Mouse (Mus musculus) stomach, embryonic 15.5 days (tissue): ENCODE measurements around the gene Gnaq. TPM values are rescaled to one million over a fixed set of nuclear protein-coding genes. Genes with fewer than 3 reads are reported as not detected.

Experiments used
- ATAC-seq: fragments of 200-750 bp; cut with Nextera tagmentation; 2 replicates; pipeline ENCODE4 v1.8.0; 2017; ENCODE audit warnings: low read depth, moderate number of reproducible peaks, moderate TSS enrichment; ENCODE audit not compliant: insufficient read depth, low FRiP score
- H3K27ac ChIP-seq: fragments of 300-500 bp; sonication (generic); 2 replicates; pipeline ENCODE4 v1.5.1; 2015; ENCODE audit warnings: mild to moderate bottlenecking, inconsistent platforms
- H3K27me3 ChIP-seq: fragments of 300-500 bp; sonication (generic); replicated peaks from 2 replicates; pipeline ENCODE4 v1.6.1; 2015; ENCODE audit warnings: inconsistent platforms
- H3K36me3 ChIP-seq: fragments of 300-500 bp; sonication (generic); 2 replicates; pipeline ENCODE4 v1.6.1; 2015; ENCODE audit warnings: inconsistent platforms
- H3K4me1 ChIP-seq: fragments of 300-500 bp; sonication (generic); 2 replicates; pipeline ENCODE4 v1.6.1; 2015; ENCODE audit warnings: inconsistent platforms
- H3K4me2 ChIP-seq: fragments of 300-500 bp; sonication (generic); 2 replicates; pipeline ENCODE4 v1.6.1; 2015; ENCODE audit warnings: mild to moderate bottlenecking, inconsistent platforms
- H3K4me3 ChIP-seq: fragments of 300-500 bp; sonication (generic); replicated peaks from 2 replicates; pipeline ENCODE4 v1.5.1; 2015; ENCODE audit warnings: inconsistent platforms
- H3K9ac ChIP-seq: fragments of 300-500 bp; sonication (generic); 2 replicates; pipeline ENCODE4 v1.6.1; 2015; ENCODE audit warnings: inconsistent platforms
- H3K9me3 ChIP-seq: fragments of 300-500 bp; sonication (generic); 2 replicates; pipeline ENCODE4 v1.6.1; 2016; ENCODE audit warnings: inconsistent platforms
- WGBS: fragments of 180-500 bp; shearing (Covaris S2); methylation state at CpG from one replicate; pipeline ENCODE4 v1.1.7; 2015; 5-methylcytosine and 5-hydroxymethylcytosine counted together
- polyA plus RNA-seq: library from polyadenylated mRNA; unstranded; fragments of >200 nt; fragmentation: Nextera tagmentation; extraction: Ambion mirVana; gene quantifications from 2 replicates; pipeline ENCODE4 v1.2.1, GENCODE M21; 2015

Gnaq gene
- polyA plus RNA-seq, 1 experiment from 2014 or later = 35.6 TPM

GRCm38 (mm10) chr19:16292978-16293377 lies 160.3 kb downstream of the Gnaq start:
- H3K4me1 ChIP-seq = no peaks in the 10 kb centered on the region
- no peak for ATAC-seq
- 86% methylated on average over 1 of the region's 1 CpGs for WGBS

GRCm38 (mm10) chr19:16300413-16300812 lies 167.8 kb downstream of the Gnaq start:
- H3K9me3 ChIP-seq = no peaks in the 10 kb centered on the region

More at GRCm38 (mm10) chr19:16292978-16293377, 160.3 kb downstream of the Gnaq start:
- H3K9ac ChIP-seq = no peak overlapping the region
- no peak overlapping the region for H3K27ac ChIP-seq
- no peak overlapping the region for H3K4me3 ChIP-seq
- no peak overlapping the region for H3K4me2 ChIP-seq
- no peaks in the 10 kb centered on the region for H3K9me3 ChIP-seq
- no peaks in the 10 kb centered on the region for H3K27me3 ChIP-seq
- no peaks in the 10 kb centered on the region for H3K36me3 ChIP-seq

GRCm38 (mm10) chr19:16301336-16301735 lies 168.7 kb downstream of the Gnaq start:
- ATAC-seq = no peak
- Histone ChIP-seq H3K4me3 (no peak overlapping the region), H3K36me3 (no peaks in the 10 kb centered on the region), H3K9me3 (no peaks in the 10 kb centered on the region), H3K27me3 (no peaks in the 10 kb centered on the region), H3K27ac (no peak overlapping the region), H3K9ac (no peak overlapping the region), H3K4me1 (no peaks in the 10 kb centered on the region), H3K4me2 (no peak overlapping the region)
- WGBS = 58% methylated on average over 7 of the region's 7 CpGs

More at GRCm38 (mm10) chr19:16300413-16300812, 167.8 kb downstream of the Gnaq start:
- no peak overlapping the region for H3K27ac ChIP-seq
- ATAC-seq = no peak
- no peak overlapping the region for H3K4me3 ChIP-seq
- no peaks in the 10 kb centered on the region for H3K36me3 ChIP-seq
- no peak overlapping the region for H3K4me2 ChIP-seq
- 60% methylated on average over 4 of the region's 4 CpGs for WGBS
- H3K9ac ChIP-seq = no peak overlapping the region
- no peaks in the 10 kb centered on the region for H3K27me3 ChIP-seq
- H3K4me1 ChIP-seq = no peaks in the 10 kb centered on the region

GRCm38 (mm10) chr19:16309031-16309430 lies 176.4 kb downstream of the Gnaq start:
- H3K4me3 ChIP-seq = no peak overlapping the region
- no peaks in the 10 kb centered on the region for H3K4me1 ChIP-seq
- no peak for ATAC-seq
- H3K9ac ChIP-seq = no peak overlapping the region
- H3K27me3 ChIP-seq = no peaks in the 10 kb centered on the region
- H3K4me2 ChIP-seq = no peak overlapping the region
- no peaks in the 10 kb centered on the region for H3K36me3 ChIP-seq
- no peak overlapping the region for H3K27ac ChIP-seq
- H3K9me3 ChIP-seq = no peaks in the 10 kb centered on the region

GRCm38 (mm10) chr19:16314295-16314821 lies 181.7 kb downstream of the Gnaq start:
- Histone ChIP-seq H3K27ac (no peak overlapping the region), H3K4me1 (no peaks in the 10 kb centered on the region; the same call in 1 of the 2 replicates), H3K4me2 (no peak overlapping the region), H3K4me3 (no peak overlapping the region), H3K9me3 (no peaks in the 10 kb centered on the region), H3K27me3 (no peaks in the 10 kb centered on the region), H3K9ac (no peak overlapping the region), H3K36me3 (no peaks in the 10 kb centered on the region)
- ATAC-seq = no peak
- 44% methylated on average over 4 of the region's 4 CpGs for WGBS

- H3K27ac ChIP-seq = no peak overlapping the region
- ATAC-seq = no peak
- WGBS = 81% methylated on average over 4 of the region's 4 CpGs
- no peak overlapping the region for H3K9ac ChIP-seq
- H3K9me3 ChIP-seq = no peaks in the 10 kb centered on the region
- H3K4me1 ChIP-seq = no peaks in the 10 kb centered on the region; the same call in 1 of the 2 replicates
- no peaks in the 10 kb centered on the region for H3K27me3 ChIP-seq
- H3K36me3 ChIP-seq = no peaks in the 10 kb centered on the region
- H3K4me2 ChIP-seq = no peak overlapping the region
- H3K4me3 ChIP-seq = no peak overlapping the region
These were observed 182.9 kb downstream of the Gnaq start for GRCm38 (mm10) chr19:16315525-16315924.

- H3K9ac ChIP-seq = no peak overlapping the region
- no peak overlapping the region for H3K4me3 ChIP-seq
- ATAC-seq = no peak
- no peaks in the 10 kb centered on the region for H3K9me3 ChIP-seq
- 49% methylated on average over 14 of the region's 14 CpGs for whole genome bisulfite sequencing
- H3K27me3 ChIP-seq = no peaks in the 10 kb centered on the region
- no peak overlapping the region for H3K27ac ChIP-seq
- H3K4me2 ChIP-seq = no peak overlapping the region
- no peaks in the 10 kb centered on the region for H3K36me3 ChIP-seq
- H3K4me1 ChIP-seq = no peaks in the 10 kb centered on the region; the same call in 1 of the 2 replicates
These were observed 185.6 kb downstream of the Gnaq start for GRCm38 (mm10) chr19:16318128-16318811.

GRCm38 (mm10) chr19:16319986-16320385 lies 187.4 kb downstream of the Gnaq start:
- Histone ChIP-seq H3K27me3 (no peaks in the 10 kb centered on the region), H3K9me3 (no peaks in the 10 kb centered on the region), H3K4me3 (no peak overlapping the region), H3K4me1 (no peaks in the 10 kb centered on the region; the same call in 1 of the 2 replicates), H3K4me2 (no peak overlapping the region), H3K27ac (no peak overlapping the region), H3K9ac (no peak overlapping the region), H3K36me3 (no peaks in the 10 kb centered on the region; the same call in 1 of the 2 replicates)
- WGBS = 75% methylated on average over 7 of the region's 7 CpGs
- ATAC-seq = no peak

GRCm38 (mm10) chr19:16322986-16323385 lies 190.4 kb downstream of the Gnaq start:
- Histone ChIP-seq H3K27ac (no peak overlapping the region), H3K4me3 (no peak overlapping the region), H3K9me3 (no peaks in the 10 kb centered on the region), H3K27me3 (no peaks in the 10 kb centered on the region), H3K4me2 (no peak overlapping the region), H3K9ac (no peak overlapping the region), H3K4me1 (peaks cover 11% of the 10 kb centered on the region), H3K36me3 (no peaks in the 10 kb centered on the region; the same call in 1 of the 2 replicates)
- 83% methylated on average over 6 of the region's 6 CpGs for WGBS
- no peak for ATAC-seq

GRCm38 (mm10) chr19:16324239-16324638 lies 191.6 kb downstream of the Gnaq start:
- Histone ChIP-seq H3K4me2 (no peak overlapping the region), H3K4me1 (peaks cover 18% of the 10 kb centered on the region; the same call in 1 of the 2 replicates), H3K9ac (no peak overlapping the region), H3K36me3 (no peaks in the 10 kb centered on the region; the same call in 1 of the 2 replicates), H3K9me3 (no peaks in the 10 kb centered on the region), H3K4me3 (no peak overlapping the region), H3K27ac (no peak overlapping the region), H3K27me3 (no peaks in the 10 kb centered on the region)
- ATAC-seq = no peak
- WGBS = 82% methylated on average over 3 of the region's 3 CpGs

- H3K4me1 ChIP-seq = peaks cover 18% of the 10 kb centered on the region; the same call in 1 of the 2 replicates
- no peaks in the 10 kb centered on the region; the same call in 1 of the 2 replicates for H3K36me3 ChIP-seq
- no peaks in the 10 kb centered on the region for H3K27me3 ChIP-seq
- ATAC-seq = peak; percentile 77; the same call in 1 of the 2 replicates
- H3K27ac ChIP-seq = peak overlapping the region; percentile 61; the same call in 1 of the 2 replicates
- 45% methylated on average over 8 of the region's 8 CpGs for WGBS
- H3K4me3 ChIP-seq = no peak overlapping the region
- H3K4me2 ChIP-seq = peak overlapping the region; percentile 40
- no peaks in the 10 kb centered on the region for H3K9me3 ChIP-seq
- H3K9ac ChIP-seq = no peak overlapping the region
These were observed 193.3 kb downstream of the Gnaq start for GRCm38 (mm10) chr19:16325911-16326310.

- Histone ChIP-seq H3K27ac (no peak overlapping the region; the same call in 1 of the 2 replicates), H3K4me3 (no peak overlapping the region)
- WGBS = 77% methylated on average over 10 of the region's 10 CpGs
These were observed 194.9 kb downstream of the Gnaq start for GRCm38 (mm10) chr19:16327401-16328073.

More at GRCm38 (mm10) chr19:16327401-16328073, 194.9 kb downstream of the Gnaq start:
- Histone ChIP-seq H3K4me1 (peaks cover 18% of the 10 kb centered on the region; the same call in 1 of the 2 replicates), H3K9ac (no peak overlapping the region), H3K9me3 (no peaks in the 10 kb centered on the region), H3K36me3 (no peaks in the 10 kb centered on the region; the same call in 1 of the 2 replicates), H3K27me3 (no peaks in the 10 kb centered on the region), H3K4me2 (no peak overlapping the region)
- no peak for ATAC-seq
